Mouse (Mus musculus) midbrain, embryonic 15.5 days (tissue): ENCODE data around the gene Taf5l. TPM values are rescaled to one million over a fixed set of nuclear protein-coding genes. Genes with fewer than 3 reads are reported as not detected.
"Not testable (repeated sequence)": the region's sequence is repeated elsewhere in the genome, so short reads cannot be mapped to it uniquely, and the experiment has no call there.

Source experiments
- ATAC-seq: fragments of 200-750 bp; cut with Nextera tagmentation; replicated peaks from 2 replicates; pipeline ENCODE4 v1.8.0; 2017; ENCODE audit warnings: moderate TSS enrichment
- H3K27ac ChIP-seq: fragments of 300-500 bp; sonication (generic); 2 replicates; pipeline ENCODE4 v1.5.1; 2015; ENCODE audit warnings: mild to moderate bottlenecking, inconsistent platforms
- H3K27me3 ChIP-seq: fragments of 300-500 bp; sonication (generic); replicated peaks from 2 replicates; pipeline ENCODE4 v1.6.1; 2015; ENCODE audit warnings: inconsistent platforms
- H3K36me3 ChIP-seq: fragments of 300-500 bp; sonication (generic); replicated peaks from 2 replicates; pipeline ENCODE4 v1.6.1; 2015; ENCODE audit warnings: inconsistent platforms
- H3K4me1 ChIP-seq: fragments of 300-500 bp; sonication (generic); 2 replicates; pipeline ENCODE4 v1.6.1; 2015; ENCODE audit warnings: inconsistent platforms
- H3K4me2 ChIP-seq: fragments of 300-500 bp; sonication (generic); 2 replicates; pipeline ENCODE4 v1.6.1; 2015; ENCODE audit warnings: inconsistent platforms, mild to moderate bottlenecking, moderate library complexity
- H3K4me3 ChIP-seq: fragments of 300-500 bp; sonication (generic); 2 replicates; pipeline ENCODE4 v1.5.1; 2015; ENCODE audit warnings: mild to moderate bottlenecking, inconsistent platforms
- H3K9ac ChIP-seq: fragments of 300-500 bp; sonication (generic); 2 replicates; pipeline ENCODE4 v1.6.1; 2015; ENCODE audit warnings: mild to moderate bottlenecking, inconsistent platforms
- H3K9me3 ChIP-seq: fragments of 300-500 bp; sonication (generic); 2 replicates; pipeline ENCODE4 v1.6.1; 2016; ENCODE audit warnings: inconsistent platforms
- WGBS: fragments of 180-500 bp; shearing (Covaris S2); methylation state at CpG from one replicate; pipeline ENCODE4 v1.1.7; 2015; ENCODE audit warnings: mixed read lengths; 5-methylcytosine and 5-hydroxymethylcytosine counted together
- polyA plus RNA-seq: library from polyadenylated mRNA; unstranded; fragments of >200 nt; fragmentation: Nextera tagmentation; extraction: Ambion mirVana; gene quantifications from 2 replicates; pipeline ENCODE4 v1.2.1, GENCODE M21; 2015

The Taf5l gene
- polyA plus RNA-seq, 1 experiment from 2014 or later, result 24.6 TPM

DNA sequence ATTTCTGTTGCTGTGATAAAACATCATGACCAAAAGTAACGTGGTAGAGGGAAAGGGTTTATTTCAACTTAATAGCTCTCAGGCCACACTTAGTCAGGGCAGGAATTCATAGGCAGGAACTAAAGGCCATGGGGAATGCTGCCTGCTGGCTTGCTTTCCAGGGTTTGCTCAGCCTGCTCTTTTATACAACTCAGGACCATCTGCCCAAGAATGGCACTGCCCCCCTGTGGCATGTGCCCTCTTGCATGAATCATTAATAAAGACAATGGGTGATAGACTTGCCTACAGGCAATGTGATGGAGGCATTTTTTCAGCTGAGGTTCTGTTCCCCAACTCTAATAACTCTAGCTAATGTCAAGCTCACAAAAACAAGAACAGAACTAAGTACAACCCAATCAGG is 21.0 kb upstream of the Taf5l start:
- Histone ChIP-seq H3K36me3 (peaks cover 35% of the 10 kb centered on the region), H3K9ac (no peak overlapping the region), H3K4me1 (no peaks in the 10 kb centered on the region), H3K4me2 (no peak overlapping the region), H3K27me3 (no peaks in the 10 kb centered on the region), H3K27ac (no peak overlapping the region), H3K9me3 (no peaks in the 10 kb centered on the region), H3K4me3 (no peak overlapping the region)
- no peak for ATAC-seq
- WGBS, result 90% methylated on average over 1 of the region's 1 CpGs

DNA sequence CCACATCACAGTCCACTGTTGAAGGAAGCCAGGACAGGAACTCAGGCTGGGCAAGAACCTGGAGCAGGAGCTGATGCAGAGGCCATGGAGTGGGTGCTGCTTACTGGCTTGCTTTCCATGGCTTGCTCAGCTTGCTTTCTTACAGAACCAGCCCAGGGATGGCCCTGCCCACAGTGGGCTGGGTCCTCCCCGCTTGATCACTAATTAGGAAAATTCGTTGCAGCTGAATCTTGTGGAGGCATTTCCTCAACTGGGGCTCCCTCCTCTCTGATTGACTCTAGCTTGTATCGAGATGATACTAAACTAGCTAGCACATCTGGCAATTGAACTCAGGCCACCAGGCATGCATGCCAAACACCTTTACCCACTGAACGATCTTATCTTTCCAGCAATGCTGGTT is 18.2 kb upstream of the Taf5l start:
- Histone ChIP-seq H3K4me2 (no peak overlapping the region), H3K9ac (no peak overlapping the region), H3K4me3 (no peak overlapping the region), H3K36me3 (peaks cover 39% of the 10 kb centered on the region), H3K27me3 (no peaks in the 10 kb centered on the region), H3K9me3 (no peaks in the 10 kb centered on the region), H3K27ac (no peak overlapping the region), H3K4me1 (no peaks in the 10 kb centered on the region)
- no peak for ATAC-seq
- 92% methylated on average over 4 of the region's 4 CpGs for WGBS

DNA sequence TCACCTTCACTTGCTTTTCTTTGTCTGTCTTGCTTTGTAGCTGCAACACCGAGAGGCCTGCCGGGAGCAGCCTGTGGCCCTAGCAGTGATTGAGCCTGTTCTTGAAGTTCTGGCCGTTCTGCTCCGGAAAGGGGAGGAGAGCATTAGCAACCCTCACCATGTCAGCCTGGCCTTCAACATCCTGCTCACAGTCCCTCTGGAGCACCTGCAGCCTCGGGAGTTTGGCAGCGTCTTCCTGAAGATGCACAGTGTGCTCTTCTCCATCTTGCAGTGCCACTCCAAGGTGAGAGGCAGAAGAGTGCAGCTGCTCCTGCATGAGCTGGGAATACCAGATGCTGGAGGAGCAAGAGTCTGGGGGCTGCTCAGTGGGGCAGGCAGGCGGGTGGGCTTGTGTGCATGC is 16.9 kb upstream of the Taf5l start:
- Histone ChIP-seq H3K9me3 (no peaks in the 10 kb centered on the region), H3K27ac (no peak overlapping the region), H3K4me1 (no peaks in the 10 kb centered on the region), H3K4me3 (no peak overlapping the region), H3K9ac (no peak overlapping the region), H3K4me2 (no peak overlapping the region), H3K36me3 (peaks cover 39% of the 10 kb centered on the region), H3K27me3 (no peaks in the 10 kb centered on the region)
- 89% methylated on average over 7 of the region's 7 CpGs for WGBS
- no peak for ATAC-seq

DNA sequence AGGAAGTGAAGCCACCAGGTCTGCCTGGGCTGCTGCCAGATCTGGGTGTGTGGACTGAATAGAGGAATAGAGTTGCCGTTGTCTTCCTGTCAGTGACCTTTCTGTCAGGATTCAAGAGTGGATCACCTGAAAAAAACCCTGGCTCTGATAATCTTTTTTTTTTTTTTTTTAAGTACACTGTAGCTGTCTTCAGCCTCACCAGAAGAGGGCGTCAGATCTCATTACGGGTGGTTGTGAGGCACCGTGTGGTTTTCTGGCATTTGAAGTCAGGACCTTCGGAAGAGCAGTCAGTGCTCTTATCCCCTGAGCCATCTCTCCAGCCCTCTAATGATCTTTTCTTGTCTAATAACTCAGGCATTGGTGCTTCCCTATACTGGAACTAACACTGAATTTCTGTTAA is 12.2 kb upstream of the Taf5l start:
- no peaks in the 10 kb centered on the region for H3K27me3 ChIP-seq
- ATAC-seq, result no peak
- H3K9me3 ChIP-seq, result no peaks in the 10 kb centered on the region
- WGBS, result 68% methylated on average over 5 of the region's 5 CpGs
- no peaks in the 10 kb centered on the region for H3K4me1 ChIP-seq
- H3K4me3 ChIP-seq, result no peak overlapping the region
- H3K36me3 ChIP-seq, result peaks cover 60% of the 10 kb centered on the region
- H3K9ac ChIP-seq, result no peak overlapping the region
- H3K4me2 ChIP-seq, result no peak overlapping the region
- no peak overlapping the region for H3K27ac ChIP-seq

DNA sequence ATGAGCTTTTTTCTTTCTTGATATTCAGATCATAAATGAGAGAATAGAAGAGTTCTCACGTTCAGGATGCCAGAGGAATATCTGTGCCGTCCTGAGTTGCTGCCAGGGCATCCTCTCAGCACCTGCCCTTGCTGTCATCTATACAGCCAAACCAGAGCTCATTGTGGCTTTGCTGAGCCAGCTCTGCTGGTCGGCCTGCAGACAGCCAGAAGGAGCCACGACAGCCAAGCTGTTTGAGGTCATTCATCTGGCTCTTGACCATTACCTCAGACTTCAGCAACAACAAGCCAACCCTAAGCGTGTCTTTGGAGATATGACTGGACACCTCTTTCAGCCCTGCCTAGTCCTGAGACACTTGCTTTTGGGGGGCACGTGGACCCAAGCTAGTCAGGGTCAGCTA is 6.6 kb upstream of the Taf5l start:
- 93% methylated on average over 6 of the region's 6 CpGs for WGBS
- no peak overlapping the region for H3K4me2 ChIP-seq
- ATAC-seq, result no peak
- H3K27me3 ChIP-seq, result no peaks in the 10 kb centered on the region
- peaks cover 40% of the 10 kb centered on the region for H3K36me3 ChIP-seq
- no peak overlapping the region for H3K27ac ChIP-seq
- no peak overlapping the region for H3K9ac ChIP-seq
- H3K4me3 ChIP-seq, result no peak overlapping the region
- H3K4me1 ChIP-seq, result peaks cover 3% of the 10 kb centered on the region
- no peaks in the 10 kb centered on the region for H3K9me3 ChIP-seq

DNA sequence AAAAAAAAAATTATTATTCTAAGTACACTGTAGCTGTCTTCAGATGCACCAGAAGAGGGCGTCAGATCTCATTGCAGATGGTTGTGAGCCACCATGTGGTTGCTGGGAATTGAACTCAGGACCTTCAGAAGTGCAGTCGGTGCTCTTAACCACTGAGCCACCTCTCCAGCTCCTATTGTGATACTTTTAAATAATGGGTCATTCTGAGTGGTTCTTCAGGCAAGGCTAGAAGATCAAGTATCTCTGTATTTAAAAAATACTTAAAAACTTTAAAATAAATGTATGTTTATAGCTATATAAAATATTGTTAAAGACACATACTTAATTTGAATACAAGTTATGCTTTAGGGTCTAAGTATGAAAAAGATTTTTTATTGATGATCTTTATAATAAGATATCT is 5.1 kb upstream of the Taf5l start:
- not testable (repeated sequence) for H3K27me3 ChIP-seq, ATAC-seq, H3K9ac ChIP-seq, H3K4me3 ChIP-seq, H3K9me3 ChIP-seq, H3K27ac ChIP-seq, H3K4me2 ChIP-seq
- H3K4me1 ChIP-seq, result peaks cover 14% of the 10 kb centered on the region
- WGBS, result 73% methylated on average over 2 of the region's 2 CpGs
- H3K36me3 ChIP-seq, result peaks cover 38% of the 10 kb centered on the region

DNA sequence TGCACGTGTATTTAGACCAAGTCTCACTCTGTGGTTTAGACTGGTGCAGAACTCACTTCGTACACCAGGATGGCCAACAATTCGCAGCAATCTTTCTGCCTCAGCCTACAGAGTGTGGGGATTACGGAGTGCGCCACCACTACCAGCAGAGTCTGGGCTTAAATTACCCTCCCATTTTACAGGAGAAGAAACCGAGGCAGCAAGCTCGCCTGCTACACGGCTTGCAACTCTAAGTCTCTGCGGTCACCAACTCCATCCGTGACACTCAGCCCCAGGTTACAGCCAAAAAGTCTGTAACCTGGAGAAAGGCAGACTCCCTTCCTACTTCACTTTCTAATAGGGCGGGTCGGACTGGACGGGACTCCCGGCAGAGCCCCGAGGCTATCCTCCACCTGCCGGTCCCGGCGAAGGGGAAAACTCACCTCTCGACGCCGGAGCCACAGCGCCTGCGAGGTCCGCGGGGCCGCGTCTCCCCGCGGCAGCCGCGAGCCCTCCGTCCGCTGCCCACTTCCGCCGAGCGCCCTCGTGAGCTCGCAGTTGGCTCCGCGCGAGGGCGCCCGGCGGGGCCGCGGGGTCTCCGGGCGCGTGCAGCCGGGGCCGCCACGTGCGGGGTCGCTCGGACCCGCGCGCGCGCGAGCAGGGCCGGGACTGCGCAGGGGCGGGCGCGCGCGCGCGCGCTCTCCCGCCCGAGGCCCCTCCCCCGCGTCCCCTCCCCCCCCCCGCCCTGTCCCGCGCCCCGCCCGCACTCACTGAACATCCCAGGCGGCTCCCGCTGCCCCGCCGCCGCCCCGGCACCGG is 559 bp downstream of the Taf5l start:
- 1% methylated on average over 67 of the region's 87 CpGs for WGBS

DNA sequence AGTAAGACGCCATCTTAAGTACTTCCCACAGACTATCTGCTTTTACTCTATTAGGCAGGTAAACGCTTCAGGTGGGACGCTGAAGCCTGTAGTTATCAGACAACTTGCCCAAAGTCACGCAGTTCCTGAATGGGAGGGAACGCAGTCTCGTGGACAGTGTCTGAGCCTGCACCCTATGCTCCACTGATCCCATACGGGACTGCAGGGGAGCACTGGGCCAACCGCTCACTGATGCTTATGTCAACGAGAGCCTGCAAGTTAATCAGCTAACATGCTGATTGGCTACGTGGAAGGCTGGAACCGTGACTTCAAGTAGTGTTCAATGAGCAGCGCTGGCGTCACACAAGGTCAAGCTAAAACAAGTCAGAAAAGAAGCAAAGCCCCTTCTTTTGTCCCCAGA is 1.4 kb downstream of the Taf5l start:
- no peak for ATAC-seq
- 35% methylated on average over 13 of the region's 13 CpGs for WGBS

More for the DNA sequence above, 559 bp downstream of the Taf5l start:
- ATAC-seq, result peak; percentile 89
- H3K27me3 ChIP-seq, result no peaks in the 10 kb centered on the region
- H3K4me3 ChIP-seq, result peak overlapping the region; percentile 62
- peak overlapping the region; percentile 55 for H3K4me2 ChIP-seq
- no peaks in the 10 kb centered on the region for H3K9me3 ChIP-seq
- peaks cover 2% of the 10 kb centered on the region for H3K36me3 ChIP-seq
- H3K27ac ChIP-seq, result peak overlapping the region; percentile 93
- H3K4me1 ChIP-seq, result peaks cover 38% of the 10 kb centered on the region
- H3K9ac ChIP-seq, result peak overlapping the region; percentile 74

DNA sequence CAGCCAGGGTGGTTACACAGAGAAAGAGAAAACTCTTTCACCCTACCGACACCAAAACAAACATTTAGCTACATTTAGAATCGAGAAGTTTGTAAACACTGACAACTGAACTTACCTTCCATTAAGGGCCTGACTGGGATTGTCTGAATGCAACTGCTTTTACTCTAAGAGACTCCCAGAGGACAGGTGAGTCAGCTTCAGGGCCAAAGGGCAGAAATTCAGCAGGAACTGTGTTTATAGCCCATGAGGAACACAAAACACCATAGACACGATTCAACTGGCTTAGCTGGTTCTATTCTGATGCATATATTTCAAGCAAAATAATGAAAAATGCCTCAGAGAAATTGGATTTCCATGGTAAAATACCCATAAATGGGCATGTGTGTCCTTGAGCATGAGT is 6.4 kb downstream of the Taf5l start:
- H3K9me3 ChIP-seq, result no peaks in the 10 kb centered on the region
- no peak overlapping the region for H3K9ac ChIP-seq
- H3K4me2 ChIP-seq, result no peak overlapping the region
- H3K27ac ChIP-seq, result no peak overlapping the region
- 84% methylated on average over 3 of the region's 3 CpGs for WGBS
- no peak for ATAC-seq
- peaks cover 16% of the 10 kb centered on the region for H3K4me1 ChIP-seq
- H3K4me3 ChIP-seq, result no peak overlapping the region
- no peaks in the 10 kb centered on the region for H3K36me3 ChIP-seq
- no peaks in the 10 kb centered on the region for H3K27me3 ChIP-seq

More for the DNA sequence above, 1.4 kb downstream of the Taf5l start:
- H3K9ac ChIP-seq, result no peak overlapping the region
- H3K9me3 ChIP-seq, result no peaks in the 10 kb centered on the region
- peak overlapping the region; percentile 62; the same call in 1 of the 2 replicates for H3K4me3 ChIP-seq
- no peaks in the 10 kb centered on the region for H3K36me3 ChIP-seq
- peaks cover 38% of the 10 kb centered on the region for H3K4me1 ChIP-seq
- no peaks in the 10 kb centered on the region for H3K27me3 ChIP-seq
- peak overlapping the region; percentile 55 for H3K4me2 ChIP-seq
- H3K27ac ChIP-seq, result no peak overlapping the region

DNA sequence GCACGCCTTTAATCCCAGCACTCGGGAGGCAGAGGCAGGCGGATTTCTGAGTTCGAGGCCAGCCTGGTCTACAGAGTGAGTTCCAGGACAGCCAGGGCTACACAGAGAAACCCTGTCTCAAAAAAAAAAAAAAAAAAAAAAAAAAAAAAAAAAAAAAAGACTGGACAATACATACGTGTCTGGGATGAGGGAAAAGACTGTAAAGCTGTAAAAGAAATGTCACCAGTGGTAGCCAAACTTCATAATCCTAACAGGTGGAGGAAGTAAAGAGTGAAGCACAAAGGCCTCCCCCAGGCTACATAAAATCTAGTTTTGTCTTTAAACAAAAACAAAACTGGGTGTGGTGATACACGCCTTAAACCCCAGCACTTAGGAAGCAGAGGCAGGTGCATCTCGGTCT is 6.9 kb downstream of the Taf5l start:
- not testable (repeated sequence) for H3K27ac ChIP-seq, ATAC-seq, H3K9me3 ChIP-seq, H3K27me3 ChIP-seq, H3K36me3 ChIP-seq, H3K4me3 ChIP-seq, H3K4me2 ChIP-seq, H3K9ac ChIP-seq
- WGBS, result 93% methylated on average over 7 of the region's 7 CpGs
- H3K4me1 ChIP-seq, result peaks cover 12% of the 10 kb centered on the region

DNA sequence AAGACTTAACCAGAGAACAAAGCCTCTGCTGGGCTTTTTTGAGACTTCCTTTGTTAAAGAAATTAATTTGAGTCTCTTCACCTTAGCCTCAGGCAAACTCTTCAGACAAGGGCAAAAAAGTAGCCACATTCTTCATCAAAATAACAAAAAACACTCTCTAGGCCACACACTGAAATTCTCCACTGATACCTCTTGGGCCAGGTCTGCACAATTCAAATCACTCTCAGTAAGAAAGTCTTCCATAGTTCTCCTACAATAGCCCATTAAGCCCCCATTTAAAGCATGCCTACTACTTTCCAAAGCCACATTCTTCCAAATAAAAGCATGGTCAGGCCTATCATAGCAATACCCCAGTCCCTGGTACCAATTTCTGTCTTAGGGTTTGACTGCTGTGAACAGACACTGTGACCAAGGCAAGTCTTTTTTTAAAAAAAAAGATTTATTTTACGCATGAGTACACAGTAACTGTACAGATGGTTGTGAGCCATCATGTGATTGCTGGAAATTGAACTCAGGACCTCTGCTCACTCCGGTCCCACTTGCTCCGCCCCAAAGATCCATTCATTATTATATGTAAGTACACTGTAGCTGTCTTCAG is 9.1 kb downstream of the Taf5l start:
- H3K27me3 ChIP-seq, result no peaks in the 10 kb centered on the region
- no peak for ATAC-seq
- no peaks in the 10 kb centered on the region for H3K9me3 ChIP-seq
- no peak overlapping the region for H3K9ac ChIP-seq
- WGBS, result 97% methylated on average over 3 of the region's 3 CpGs
- no peak overlapping the region for H3K4me2 ChIP-seq
- peaks cover 17% of the 10 kb centered on the region for H3K36me3 ChIP-seq
- no peaks in the 10 kb centered on the region for H3K4me1 ChIP-seq
- H3K27ac ChIP-seq, result no peak overlapping the region
- no peak overlapping the region for H3K4me3 ChIP-seq

DNA sequence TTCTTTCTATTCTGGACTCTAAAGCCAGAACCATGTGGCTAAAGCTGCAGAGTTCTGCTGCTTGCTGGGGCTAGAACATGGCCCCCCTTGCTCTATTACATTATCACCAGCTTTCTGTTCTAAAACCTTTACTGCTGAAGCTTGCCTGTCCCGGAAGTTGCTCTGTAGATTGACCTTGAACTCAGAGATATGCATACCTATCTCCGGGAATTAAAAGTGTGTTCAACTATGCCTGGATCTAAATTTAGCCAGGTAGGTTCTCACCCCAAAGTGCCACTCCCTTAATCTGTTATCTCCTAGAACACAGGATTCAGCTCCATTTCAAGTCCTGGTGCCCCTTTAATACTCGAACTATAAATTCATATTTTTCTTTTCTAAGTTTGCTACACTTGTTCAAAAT is 9.6 kb downstream of the Taf5l start:
- Histone ChIP-seq H3K4me2 (no peak overlapping the region), H3K9ac (no peak overlapping the region), H3K4me3 (no peak overlapping the region), H3K36me3 (peaks cover 17% of the 10 kb centered on the region), H3K4me1 (no peaks in the 10 kb centered on the region), H3K27ac (no peak overlapping the region), H3K27me3 (no peaks in the 10 kb centered on the region), H3K9me3 (no peaks in the 10 kb centered on the region)
- ATAC-seq, result no peak
- 85% methylated on average over 3 of the region's 3 CpGs for whole genome bisulfite sequencing

DNA sequence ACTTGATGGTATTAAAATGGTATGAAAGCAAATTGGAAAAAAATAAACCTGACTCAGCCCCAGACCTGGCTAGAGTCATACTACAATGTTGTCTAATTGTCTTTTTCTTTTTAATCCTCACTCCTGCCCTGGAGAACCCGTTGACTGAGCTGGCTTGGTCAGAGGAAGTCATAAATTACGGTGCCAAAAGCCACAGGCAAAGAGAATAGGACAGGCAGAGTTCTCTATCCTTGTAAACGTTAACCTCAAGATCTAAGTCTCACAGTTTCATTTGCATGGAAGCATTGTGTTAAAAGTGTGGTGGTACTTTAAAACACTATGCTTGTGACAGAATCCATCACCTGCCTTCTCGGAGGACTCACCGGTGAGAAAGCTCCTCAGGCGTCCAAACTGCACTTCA is 13.4 kb downstream of the Taf5l start:
- no peak overlapping the region for H3K4me2 ChIP-seq
- peaks cover 48% of the 10 kb centered on the region for H3K36me3 ChIP-seq
- H3K4me1 ChIP-seq, result no peaks in the 10 kb centered on the region
- no peak overlapping the region for H3K27ac ChIP-seq
- H3K9me3 ChIP-seq, result no peaks in the 10 kb centered on the region
- 91% methylated on average over 6 of the region's 6 CpGs for WGBS
- no peak overlapping the region for H3K4me3 ChIP-seq
- no peak for ATAC-seq
- H3K9ac ChIP-seq, result no peak overlapping the region
- no peaks in the 10 kb centered on the region for H3K27me3 ChIP-seq
